7 mouse cellular contexts compared by ENCODE assay signal in the genomic region with DNA sequence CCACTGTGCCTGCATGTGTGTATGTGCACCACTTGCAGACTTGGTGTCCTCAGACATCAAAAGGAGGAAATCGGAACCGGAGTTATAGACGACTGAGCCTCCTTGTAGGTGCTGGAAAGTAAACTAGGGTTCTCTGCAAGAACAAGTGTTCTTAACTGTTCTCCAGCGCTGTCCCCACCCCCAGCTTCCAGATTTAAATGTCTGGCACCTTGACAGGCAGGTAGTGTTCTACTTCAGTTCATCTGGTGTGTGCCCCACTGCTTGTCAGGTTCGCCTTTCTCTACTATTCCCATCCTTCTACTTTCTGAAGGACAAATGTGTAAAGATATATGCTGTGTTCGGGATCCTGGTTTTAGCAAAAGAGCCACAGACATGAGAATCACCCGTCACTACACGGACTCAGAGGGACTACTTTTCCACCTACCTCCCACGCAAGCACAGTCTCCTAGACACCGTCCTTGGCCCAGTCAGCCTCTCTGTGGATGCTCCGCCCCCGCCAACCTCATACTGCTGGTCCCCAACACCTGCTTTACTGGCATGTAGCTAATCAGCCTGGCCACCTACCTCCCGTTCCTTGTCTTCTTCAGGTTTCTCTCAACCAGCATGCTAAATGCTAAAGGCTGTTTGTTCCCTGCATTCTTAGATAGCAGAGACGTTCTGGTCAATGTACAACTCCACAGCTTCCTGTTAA. TPM values are rescaled to one million over a fixed set of nuclear protein-coding genes. Genes with fewer than 3 reads are reported as not detected.
DNase-seq lines count a peak whose midpoint lies in the region; ATAC-seq and TF ChIP-seq lines count a peak whose summit lies in the region.

No protein-coding gene starts in this region.

- 81% methylated on average over 14 of the region's 14 CpGs for WGBS in stomach, postnatal 0 days

- H3K4me2 ChIP-seq in stomach, postnatal 0 days (replicated peaks; ENCODE audit: low read depth), result no peak overlapping the region

- intact Hi-C loops in left cerebral cortex, adult 2 months (cut with DNase I), result no loop called here

- peak overlapping the region; percentile 77 for H3K27ac ChIP-seq in left cerebral cortex, adult 2 months
- peak overlapping the region; percentile 35; the same call in 1 of the 2 replicates for H3K27ac ChIP-seq in stomach, postnatal 0 days (replicated peaks)

- H3K27me3 ChIP-seq in stomach, postnatal 0 days (ENCODE audit: control insufficient read depth, insufficient read depth, low read length), result no peaks in the 10 kb centered on the region

- H3K36me3 ChIP-seq in stomach, postnatal 0 days (ENCODE audit: control insufficient read depth, insufficient read depth, low read length), result no peaks in the 10 kb centered on the region

- no peaks in the 10 kb centered on the region for H3K9me3 ChIP-seq in stomach, postnatal 0 days (ENCODE audit: control insufficient read depth, low read length)

- H3K4me3 ChIP-seq in left cerebral cortex, adult 2 months, result peak overlapping the region; percentile 5; the same call in 1 of the 2 replicates
- no peak overlapping the region for H3K4me3 ChIP-seq in stomach, postnatal 0 days (ENCODE audit: low read depth, low read length)

- peak; percentile 89 for DNase-seq in right cerebral cortex, adult 18-20 months
- DNase-seq in right cerebral cortex, postnatal 4 days, result no peak
- peak; percentile 69 to 80 for DNase-seq in frontal cortex, adult 2 months (ENCODE audit: extremely low spot score in 1 of 2, low spot score in 1 of 2)
- DNase-seq in left cerebral cortex, adult 2 months (ENCODE audit: extremely low spot score in 1 of 2, low spot score in 2 of 2), result peak; percentile 70
- DNase-seq in stomach, postnatal 0 days (ENCODE audit: low spot score), result no peak
- DNase-seq in neural tube, embryonic 10.5 days (ENCODE audit: extremely low spot score, low spot score), result no peak

- H3K4me1 ChIP-seq in stomach, postnatal 0 days (replicated peaks; ENCODE audit: control insufficient read depth, insufficient read depth), result no peaks in the 10 kb centered on the region; the same call in none of the 2 replicates

- no peak for TF ChIP-seq EP300 in stomach, postnatal 0 days (optimal IDR thresholded peaks at IDR 0.05)

- H3K9ac ChIP-seq in stomach, postnatal 0 days (ENCODE audit: low read length), result no peak overlapping the region

- no peak for ATAC-seq in stomach, postnatal 0 days (ENCODE audit: low FRiP score, low TSS enrichment)
- no peak for ATAC-seq in inflammation-experienced regulatory T-cells, adult 6 months

- TF ChIP-seq CTCF in left cerebral cortex, adult 2 months (IDR thresholded peaks at IDR 0.05), result no peak
- no peak for TF ChIP-seq CTCF in stomach, postnatal 0 days (IDR thresholded peaks at IDR 0.05; ENCODE audit: low read depth)

RNA-seq across cellular contexts. Expression of gene Rab40c, which starts 6.2 kb away (rescaled TPM):
- polyA plus RNA-seq in frontal cortex, adult 2 months (2012; rRNA removed), result 63.6 and 75.2 TPM in 2 replicates
- total RNA-seq in left cerebral cortex, adult 2 months (2021), result 10 to 100 TPM; 46.4 to 47.2 TPM
- 20.2 TPM in 2 replicates for polyA plus RNA-seq in stomach, postnatal 0 days (2015; fragmentation: Nextera tagmentation; extraction: Ambion mirVana)
- 1 to 10 TPM; 6.0 to 7.9 (median 7.5) TPM for polyA plus RNA-seq in inflammation-experienced regulatory T-cells, adult 6 months (2017; shearing (Covaris generic))

RNA-seq across cellular contexts. Expression of gene Pigq, which starts 31.4 kb away (rescaled TPM):
- polyA plus RNA-seq in frontal cortex, adult 2 months (2012; rRNA removed), result 141 and 146 TPM in 2 replicates
- total RNA-seq in left cerebral cortex, adult 2 months (2021), result 100 to 1,000 TPM in 1 of 2 experiments, 10 to 100 TPM in 1; 96.5 to 118 TPM
- polyA plus RNA-seq in stomach, postnatal 0 days (2015; fragmentation: Nextera tagmentation; extraction: Ambion mirVana), result 25.4 and 29.9 TPM in 2 replicates
- polyA plus RNA-seq in inflammation-experienced regulatory T-cells, adult 6 months (2017; shearing (Covaris generic)), result 10 to 100 TPM; 22.0 to 28.6 (median 27.4) TPM

RNA-seq across cellular contexts. Expression of gene Nhlrc4, which starts 31.4 kb away (rescaled TPM):
- polyA plus RNA-seq in frontal cortex, adult 2 months (2012; rRNA removed), result 0.30 and 1.0 TPM in 2 replicates
- total RNA-seq in left cerebral cortex, adult 2 months (2021), result under 1 TPM; 0.20 to 0.87 TPM
- not detected in 2 replicates for polyA plus RNA-seq in stomach, postnatal 0 days (2015; fragmentation: Nextera tagmentation; extraction: Ambion mirVana)
- not detected for polyA plus RNA-seq in inflammation-experienced regulatory T-cells, adult 6 months (2017; shearing (Covaris generic))

RNA-seq across cellular contexts. Expression of gene Wfikkn1, which starts 32.7 kb away (rescaled TPM):
- polyA plus RNA-seq in frontal cortex, adult 2 months (2012; rRNA removed), result 0.61 and 0.64 TPM in 2 replicates
- total RNA-seq in left cerebral cortex, adult 2 months (2021), result 1 to 10 TPM; 1.7 TPM
- polyA plus RNA-seq in stomach, postnatal 0 days (2015; fragmentation: Nextera tagmentation; extraction: Ambion mirVana), result 0.35 and 0.38 TPM in 2 replicates
- polyA plus RNA-seq in inflammation-experienced regulatory T-cells, adult 6 months (2017; shearing (Covaris generic)), result 1 to 10 TPM in 2 of 3 experiments, under 1 TPM in 1; 0.93 to 1.9 (median 1.4) TPM

RNA-seq across cellular contexts. Expression of gene Mettl26, which starts 38.5 kb away (rescaled TPM):
- polyA plus RNA-seq in frontal cortex, adult 2 months (2012; rRNA removed), result 74.9 and 79.9 TPM in 2 replicates
- total RNA-seq in left cerebral cortex, adult 2 months (2021), result 10 to 100 TPM; 37.8 to 38.1 TPM
- 52.9 and 54.1 TPM in 2 replicates for polyA plus RNA-seq in stomach, postnatal 0 days (2015; fragmentation: Nextera tagmentation; extraction: Ambion mirVana)
- polyA plus RNA-seq in inflammation-experienced regulatory T-cells, adult 6 months (2017; shearing (Covaris generic)), result 100 to 1,000 TPM in 1 of 3 experiments, 10 to 100 TPM in 2; 91.1 to 121 (median 98.2) TPM

Comparison
In these comparisons a context has a peak if more than half of its experiments do, and no peak if none do; other contexts are left out.
1. DNase-seq: peak in right cerebral cortex, adult 18-20 months (single experiment), frontal cortex, adult 2 months (2 of 2) and left cerebral cortex, adult 2 months (2 of 2); none in right cerebral cortex, postnatal 4 days (single experiment), stomach, postnatal 0 days (single experiment) and neural tube, embryonic 10.5 days (single experiment).